Mouse (Mus musculus) forebrain, postnatal 0 days (tissue): Measurements from ENCODE around the gene Thegl. TPM values are rescaled to one million over a fixed set of nuclear protein-coding genes. Genes with fewer than 3 reads are reported as not detected.
"Not testable (repeated sequence)": the region's sequence is repeated elsewhere in the genome, so short reads cannot be mapped to it uniquely, and the experiment has no call there.

Source experiments
- ATAC-seq: fragments of 200-750 bp; cut with Nextera tagmentation; 2 replicates; pipeline ENCODE4 v1.8.0; 2017; ENCODE audit warnings: mild to moderate bottlenecking, moderate library complexity
- DNase-seq: peaks from one replicate; pipeline ENCODE4 v3.0.0-alpha.2; 2015
- H3K27ac ChIP-seq: fragments of 300-500 bp; sonication (generic); 2 replicates; pipeline ENCODE4 v1.5.1; 2014; ENCODE audit warnings: low read depth, mild to moderate bottlenecking, antibody characterized with exemption, low read length, moderate library complexity, mixed read lengths
- H3K27me3 ChIP-seq: fragments of 300-500 bp; sonication (generic); 2 replicates; pipeline ENCODE4 v1.6.1; 2014; ENCODE audit warnings: mild to moderate bottlenecking, low read length, mixed read lengths; ENCODE audit not compliant: insufficient read depth
- H3K36me3 ChIP-seq: fragments of 300-500 bp; sonication (generic); 2 replicates; pipeline ENCODE4 v1.6.1; 2014; ENCODE audit warnings: mild to moderate bottlenecking, moderate library complexity; ENCODE audit not compliant: insufficient read depth
- H3K4me1 ChIP-seq: fragments of 300-500 bp; sonication (generic); 2 replicates; pipeline ENCODE4 v1.6.1; 2014; ENCODE audit warnings: antibody characterized with exemption; ENCODE audit not compliant: insufficient read depth
- H3K4me2 ChIP-seq: fragments of 300-500 bp; sonication (generic); 2 replicates; pipeline ENCODE4 v1.6.1; 2014; ENCODE audit warnings: low read depth, mild to moderate bottlenecking, moderate library complexity
- H3K4me3 ChIP-seq: fragments of 300-500 bp; sonication (generic); 2 replicates; pipeline ENCODE4 v1.5.1; 2014; ENCODE audit warnings: low read depth, low read length, mixed read lengths
- H3K9ac ChIP-seq: fragments of 300-500 bp; sonication (generic); 2 replicates; pipeline ENCODE4 v1.6.1; 2014; ENCODE audit warnings: mild to moderate bottlenecking
- H3K9me3 ChIP-seq: fragments of 300-500 bp; sonication (generic); 2 replicates; pipeline ENCODE4 v1.6.1; 2016; ENCODE audit warnings: low read length
- CTCF ChIP-seq: sonication (generic); IDR thresholded peaks from 2 replicates; pipeline ENCODE4 v1.5.1; 2016; ENCODE audit warnings: antibody characterized with exemption, control low read depth, low read depth
- WGBS: fragments of 180-500 bp; shearing (Covaris S2); extraction: QIAGEN DNeasy Blood & Tissue Kit; methylation state at CpG from one replicate; pipeline ENCODE4 v1.1.7; 2014; 5-methylcytosine and 5-hydroxymethylcytosine counted together
- polyA plus RNA-seq: library from polyadenylated mRNA; unstranded; fragments of >200 nt; fragmentation: Nextera tagmentation; extraction: Ambion mirVana; gene quantifications from 2 replicates; pipeline ENCODE4 v1.2.1, GENCODE M21; 2015
- total RNA-seq: library from RNA; depleted of rRNA; stranded (reverse); fragments of >200 nt; gene quantifications from 2 replicates; pipeline ENCODE4 v1.2.3, GENCODE M21; 2014

The Thegl gene
- total and polyA plus RNA-seq, 2 experiments from 2014 or later: 0.86 to 1.5 TPM

DNA sequence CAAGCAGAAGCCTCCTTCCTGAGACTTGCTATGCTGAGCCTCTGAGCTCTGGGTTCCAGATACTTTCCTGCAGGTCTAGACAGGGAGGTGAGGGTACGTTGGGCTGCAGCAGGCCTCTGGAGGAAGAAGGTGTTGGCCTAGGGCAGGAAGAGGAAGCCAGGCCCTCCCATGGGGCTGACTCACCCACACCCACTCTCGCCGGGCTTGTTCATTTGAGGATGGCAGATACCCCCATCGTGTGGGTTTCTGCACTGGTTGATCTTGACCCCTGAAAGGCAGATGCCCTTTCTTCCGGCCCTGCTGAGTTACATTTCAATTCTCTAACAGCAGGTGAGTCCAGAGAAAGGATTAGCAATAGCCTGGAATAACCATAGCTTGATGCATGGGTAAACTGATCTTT is 76.7 kb downstream of the Thegl start:
- no peak for ATAC-seq
- TF ChIP-seq CTCF: no peak
- Histone ChIP-seq H3K4me1 (no peaks in the 10 kb centered on the region), H3K9ac (no peak overlapping the region), H3K9me3 (no peaks in the 10 kb centered on the region), H3K27me3 (no peaks in the 10 kb centered on the region), H3K27ac (no peak overlapping the region), H3K4me3 (no peak overlapping the region), H3K36me3 (no peaks in the 10 kb centered on the region), H3K4me2 (no peak overlapping the region)
- no peak for DNase-seq
- WGBS: 83% methylated on average over 5 of the region's 5 CpGs

DNA sequence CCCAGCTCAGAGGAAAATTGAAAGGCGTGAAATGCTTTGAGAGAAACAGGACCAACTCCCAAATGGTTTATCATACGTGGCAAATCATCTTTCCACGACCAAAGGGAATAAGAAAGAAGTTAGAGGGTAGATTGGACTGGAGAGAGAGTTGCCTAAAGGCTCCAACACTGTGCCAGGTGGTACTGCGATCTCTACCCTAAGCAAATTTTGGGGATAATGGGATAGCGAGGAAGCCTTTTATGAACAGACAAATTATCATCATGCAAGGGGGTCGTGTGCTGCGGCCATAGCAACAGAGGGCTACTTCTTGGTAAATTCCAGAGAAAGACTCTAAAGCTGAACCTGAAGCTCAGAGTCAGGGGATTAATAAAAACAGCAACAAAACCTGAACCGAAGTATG is 78.1 kb downstream of the Thegl start:
- WGBS: 19% methylated on average over 8 of the region's 8 CpGs
- no peaks in the 10 kb centered on the region for H3K4me1 ChIP-seq
- H3K36me3 ChIP-seq: no peaks in the 10 kb centered on the region
- H3K4me3 ChIP-seq: peak overlapping the region; percentile 54
- DNase-seq (no peak), ATAC-seq (no peak)
- H3K27ac ChIP-seq: no peak overlapping the region
- no peaks in the 10 kb centered on the region for H3K9me3 ChIP-seq
- no peaks in the 10 kb centered on the region for H3K27me3 ChIP-seq
- TF ChIP-seq CTCF: 0 out of 2 replicates have a peak, but pooled peaks have one; percentile 1
- H3K9ac ChIP-seq: 0 out of 2 replicates have a peak overlapping the region, but pooled peaks have one; percentile 2
- H3K4me2 ChIP-seq: peak overlapping the region; percentile 99

GRCm38 (mm10) chr5:77094510-77095491 is 79.0 kb downstream of the Thegl start:
- no peak; the same call in 1 of the 2 replicates for TF ChIP-seq CTCF
- under 1% methylated on average over 69 of the region's 69 CpGs for WGBS
- ATAC-seq: peak; percentile 75
- Histone ChIP-seq H3K4me3 (peak overlapping the region; percentile 54), H3K27ac (0 out of 2 replicates have a peak overlapping the region, but pooled peaks have one; percentile 23), H3K9me3 (no peaks in the 10 kb centered on the region), H3K4me1 (no peaks in the 10 kb centered on the region), H3K9ac (peak overlapping the region; percentile 51), H3K4me2 (peak overlapping the region; percentile 99), H3K36me3 (no peaks in the 10 kb centered on the region), H3K27me3 (no peaks in the 10 kb centered on the region)
- DNase-seq: peak; percentile 60

GRCm38 (mm10) chr5:77096194-77096593 is 80.4 kb downstream of the Thegl start:
- not testable (repeated sequence) for ATAC-seq, H3K9ac ChIP-seq, H3K27me3 ChIP-seq, H3K36me3 ChIP-seq, H3K4me1 ChIP-seq, H3K27ac ChIP-seq, H3K4me2 ChIP-seq, H3K4me3 ChIP-seq, DNase-seq, H3K9me3 ChIP-seq
- WGBS: 92% methylated on average over 3 of the region's 3 CpGs

GRCm38 (mm10) chr5:77097686-77098085 is 81.9 kb downstream of the Thegl start:
- WGBS: 46% methylated on average over 6 of the region's 6 CpGs
- no peak overlapping the region for H3K4me2 ChIP-seq
- no peak overlapping the region for H3K4me3 ChIP-seq
- no peaks in the 10 kb centered on the region for H3K9me3 ChIP-seq
- no peaks in the 10 kb centered on the region for H3K4me1 ChIP-seq
- no peak overlapping the region for H3K27ac ChIP-seq
- H3K36me3 ChIP-seq: no peaks in the 10 kb centered on the region
- DNase-seq (no peak), ATAC-seq (no peak)
- no peak overlapping the region for H3K9ac ChIP-seq
- no peak for TF ChIP-seq CTCF
- no peaks in the 10 kb centered on the region for H3K27me3 ChIP-seq

- Histone ChIP-seq H3K9ac (no peak overlapping the region), H3K4me3 (no peak overlapping the region), H3K9me3 (no peaks in the 10 kb centered on the region), H3K27me3 (no peaks in the 10 kb centered on the region), H3K4me1 (peaks cover 5% of the 10 kb centered on the region; the same call in 1 of the 2 replicates), H3K36me3 (no peaks in the 10 kb centered on the region), H3K4me2 (no peak overlapping the region), H3K27ac (no peak overlapping the region)
- DNase-seq (no peak), ATAC-seq (no peak)
- WGBS: 91% methylated on average over 3 of the region's 3 CpGs
- TF ChIP-seq CTCF: no peak
Measured at GRCm38 (mm10) chr5:77098874-77099273, 83.1 kb downstream of the Thegl start.

DNA sequence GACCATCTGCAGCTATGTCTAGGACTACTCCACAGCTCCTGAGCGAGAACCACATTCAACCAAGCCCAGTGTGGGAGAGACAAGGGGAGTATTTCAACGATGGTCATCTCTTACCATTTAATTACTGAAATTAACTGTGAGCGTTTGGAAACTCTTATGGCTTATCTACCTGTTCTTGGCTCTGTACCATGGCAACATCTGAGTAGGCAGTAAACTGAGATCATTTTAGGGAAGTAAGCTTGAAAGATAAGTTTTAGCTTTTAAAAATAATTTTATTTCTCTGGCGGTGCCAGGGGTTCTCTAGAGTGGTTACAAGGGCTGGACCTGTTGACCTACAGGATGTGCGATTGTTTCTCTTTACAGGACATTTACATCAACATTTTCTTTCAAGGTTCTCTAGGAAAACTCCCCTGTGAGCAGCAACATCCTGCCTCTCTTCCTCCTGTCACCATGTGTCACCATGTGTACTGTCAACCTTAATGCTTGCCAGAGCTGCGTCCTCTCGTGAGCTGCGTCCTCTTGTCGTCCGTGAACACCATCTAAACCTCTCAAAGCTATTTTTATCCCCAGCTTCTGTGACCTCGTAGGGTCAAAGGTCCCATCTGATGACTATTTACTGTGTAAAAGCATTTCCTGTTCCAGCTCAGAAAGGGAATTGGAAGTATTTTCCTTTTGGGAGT is 83.6 kb downstream of the Thegl start:
- H3K36me3 ChIP-seq: no peaks in the 10 kb centered on the region
- no peak overlapping the region for H3K4me2 ChIP-seq
- H3K9ac ChIP-seq: no peak overlapping the region
- peaks cover 5% of the 10 kb centered on the region; the same call in 1 of the 2 replicates for H3K4me1 ChIP-seq
- no peaks in the 10 kb centered on the region for H3K27me3 ChIP-seq
- no peak overlapping the region for H3K27ac ChIP-seq
- DNase-seq (no peak), ATAC-seq (no peak)
- no peak for TF ChIP-seq CTCF
- H3K9me3 ChIP-seq: no peaks in the 10 kb centered on the region
- 89% methylated on average over 11 of the region's 11 CpGs for WGBS
- no peak overlapping the region for H3K4me3 ChIP-seq
